Mouse (Mus musculus) heart, embryonic 15.5 days (tissue): ENCODE results near the gene Prkar2b. TPM values are rescaled to one million over a fixed set of nuclear protein-coding genes. Genes with fewer than 3 reads are reported as not detected.

Experiments used
- ATAC-seq: fragments of 200-750 bp; cut with Nextera tagmentation; replicated peaks from 2 replicates; pipeline ENCODE4 v1.8.0; 2017; ENCODE audit warnings: low read depth, moderate TSS enrichment; ENCODE audit not compliant: insufficient number of reproducible peaks, insufficient read depth, low FRiP score
- H3K27ac ChIP-seq: fragments of 300-500 bp; sonication (generic); 2 replicates; pipeline ENCODE4 v1.5.1; 2015; ENCODE audit warnings: mild to moderate bottlenecking, inconsistent platforms
- H3K27me3 ChIP-seq: fragments of 300-500 bp; sonication (generic); 2 replicates; pipeline ENCODE4 v1.6.1; 2015; ENCODE audit warnings: inconsistent platforms
- H3K36me3 ChIP-seq: fragments of 300-500 bp; sonication (generic); 2 replicates; pipeline ENCODE4 v1.6.1; 2015; ENCODE audit warnings: mild to moderate bottlenecking, inconsistent platforms
- H3K4me1 ChIP-seq: fragments of 300-500 bp; sonication (generic); replicated peaks from 2 replicates; pipeline ENCODE4 v1.6.1; 2015; ENCODE audit warnings: inconsistent platforms
- H3K4me2 ChIP-seq: fragments of 300-500 bp; sonication (generic); 2 replicates; pipeline ENCODE4 v1.6.1; 2015; ENCODE audit warnings: inconsistent platforms, mild to moderate bottlenecking, moderate library complexity
- H3K4me3 ChIP-seq: fragments of 300-500 bp; sonication (generic); 2 replicates; pipeline ENCODE4 v1.5.1; 2015; ENCODE audit warnings: mild to moderate bottlenecking, inconsistent platforms
- H3K9ac ChIP-seq: fragments of 300-500 bp; sonication (generic); 2 replicates; pipeline ENCODE4 v1.6.1; 2015; ENCODE audit warnings: mild to moderate bottlenecking, inconsistent platforms
- H3K9me3 ChIP-seq: fragments of 300-500 bp; sonication (generic); replicated peaks from 2 replicates; pipeline ENCODE4 v1.6.1; 2016; ENCODE audit warnings: inconsistent platforms
- WGBS: fragments of 180-500 bp; shearing (Covaris S2); methylation state at CpG from one replicate; pipeline ENCODE4 v1.1.7; 2015; ENCODE audit warnings: mixed read lengths; 5-methylcytosine and 5-hydroxymethylcytosine counted together
- polyA plus RNA-seq: library from polyadenylated mRNA; unstranded; fragments of >200 nt; fragmentation: Nextera tagmentation; extraction: Ambion mirVana; gene quantifications from 2 replicates; pipeline ENCODE4 v1.2.1, GENCODE M21; 2015

Prkar2b gene
- polyA plus RNA-seq, 1 experiment from 2014 or later = 10.2 TPM

DNA sequence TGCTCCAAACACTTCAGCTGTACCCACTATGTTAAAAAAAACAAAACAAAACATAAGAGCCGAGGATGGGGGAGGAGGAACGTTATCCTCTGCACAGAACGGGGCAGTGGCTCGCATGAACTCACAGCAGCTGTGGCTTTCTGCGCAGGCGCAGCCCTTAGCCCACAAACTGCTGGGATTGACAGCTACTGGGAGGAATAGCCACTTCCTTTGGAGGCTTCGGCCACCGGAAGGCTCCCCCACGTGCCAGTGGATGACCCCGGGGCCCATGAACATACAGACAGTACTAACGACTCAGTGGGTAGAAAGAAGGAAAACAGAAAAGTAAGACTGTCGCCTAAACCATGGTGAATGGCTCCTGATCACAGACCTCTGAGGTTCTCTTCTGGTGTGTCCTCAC lies 76.4 kb downstream of the Prkar2b start:
- Histone ChIP-seq H3K9me3 (no peaks in the 10 kb centered on the region), H3K4me2 (no peak overlapping the region), H3K27me3 (no peaks in the 10 kb centered on the region), H3K27ac (no peak overlapping the region), H3K4me1 (no peaks in the 10 kb centered on the region; the same call in 1 of the 2 replicates), H3K9ac (no peak overlapping the region), H3K4me3 (no peak overlapping the region), H3K36me3 (no peaks in the 10 kb centered on the region)
- ATAC-seq = no peak
- WGBS = 50% methylated on average over 12 of the region's 12 CpGs

DNA sequence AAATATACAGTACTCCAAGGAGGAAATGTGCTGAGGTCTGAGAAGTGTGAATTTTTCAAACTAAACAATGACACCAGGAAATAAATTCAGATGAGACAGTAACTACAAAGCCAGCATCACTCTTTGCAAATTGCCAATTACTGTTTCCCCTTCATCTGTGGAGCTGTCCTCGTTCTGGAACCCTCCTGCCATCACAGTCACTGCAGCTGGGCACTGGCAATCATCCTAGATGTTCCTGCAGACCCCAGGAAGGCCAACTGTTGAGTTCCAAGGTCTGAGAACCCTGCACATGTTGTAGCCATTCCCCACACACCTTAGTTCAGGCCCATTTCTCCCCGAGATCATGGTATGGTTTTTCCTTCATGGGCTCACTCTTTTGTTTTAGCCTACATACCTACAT lies 76.9 kb downstream of the Prkar2b start:
- no peak overlapping the region for H3K27ac ChIP-seq
- no peak overlapping the region for H3K9ac ChIP-seq
- H3K36me3 ChIP-seq = no peaks in the 10 kb centered on the region
- no peak overlapping the region for H3K4me2 ChIP-seq
- no peaks in the 10 kb centered on the region; the same call in 1 of the 2 replicates for H3K4me1 ChIP-seq
- H3K9me3 ChIP-seq = no peaks in the 10 kb centered on the region
- no peak for ATAC-seq
- whole genome bisulfite sequencing = 43% methylated on average over 2 of the region's 2 CpGs
- no peaks in the 10 kb centered on the region for H3K27me3 ChIP-seq
- no peak overlapping the region for H3K4me3 ChIP-seq

DNA sequence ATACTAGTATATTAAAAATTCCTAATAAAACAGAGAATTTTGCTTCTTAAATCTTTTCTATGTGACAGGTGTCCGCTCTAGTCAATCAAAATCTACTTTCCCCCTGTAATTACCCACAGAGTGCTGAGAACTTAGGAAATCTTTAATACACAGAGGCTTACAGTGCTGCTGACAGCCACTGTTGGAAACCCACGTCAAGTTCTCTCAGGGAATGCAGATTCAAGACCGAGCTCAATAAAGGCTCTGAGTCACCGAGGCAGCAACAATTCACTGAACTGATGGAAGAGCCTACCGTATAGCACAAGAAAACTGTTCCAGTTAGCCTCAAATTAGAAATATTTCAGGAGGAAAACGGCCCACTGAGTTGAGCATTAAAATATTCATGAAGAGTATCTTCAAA lies 77.3 kb downstream of the Prkar2b start:
- Histone ChIP-seq H3K27ac (no peak overlapping the region), H3K27me3 (no peaks in the 10 kb centered on the region), H3K36me3 (no peaks in the 10 kb centered on the region), H3K4me3 (no peak overlapping the region), H3K4me1 (no peaks in the 10 kb centered on the region; the same call in 1 of the 2 replicates), H3K4me2 (no peak overlapping the region), H3K9ac (no peak overlapping the region), H3K9me3 (no peaks in the 10 kb centered on the region)
- ATAC-seq = no peak
- WGBS = 67% methylated on average over 6 of the region's 6 CpGs

DNA sequence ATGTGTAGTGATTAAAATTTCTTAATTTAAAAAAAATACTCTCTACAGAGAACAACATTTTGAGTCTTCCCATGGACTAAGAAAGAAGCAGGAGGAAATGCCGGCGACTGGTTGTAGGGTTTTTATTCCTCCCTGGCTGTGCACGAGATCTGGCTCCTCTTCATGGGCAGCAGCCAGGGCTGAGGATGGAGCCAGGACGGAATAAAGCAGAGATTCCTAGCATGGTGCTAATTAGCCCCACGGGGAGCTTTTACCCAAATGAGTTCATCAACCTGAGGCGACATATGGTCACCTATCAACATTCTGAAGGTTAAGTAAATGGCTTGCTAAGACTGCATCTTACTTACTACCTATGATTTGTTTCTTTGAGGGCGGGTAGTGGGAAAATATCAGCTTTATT lies 77.9 kb downstream of the Prkar2b start:
- Histone ChIP-seq H3K36me3 (no peaks in the 10 kb centered on the region), H3K27me3 (no peaks in the 10 kb centered on the region), H3K9me3 (no peaks in the 10 kb centered on the region), H3K4me3 (no peak overlapping the region), H3K9ac (no peak overlapping the region), H3K4me2 (no peak overlapping the region), H3K27ac (no peak overlapping the region), H3K4me1 (no peaks in the 10 kb centered on the region; the same call in 1 of the 2 replicates)
- no peak for ATAC-seq
- WGBS = 61% methylated on average over 7 of the region's 7 CpGs

DNA sequence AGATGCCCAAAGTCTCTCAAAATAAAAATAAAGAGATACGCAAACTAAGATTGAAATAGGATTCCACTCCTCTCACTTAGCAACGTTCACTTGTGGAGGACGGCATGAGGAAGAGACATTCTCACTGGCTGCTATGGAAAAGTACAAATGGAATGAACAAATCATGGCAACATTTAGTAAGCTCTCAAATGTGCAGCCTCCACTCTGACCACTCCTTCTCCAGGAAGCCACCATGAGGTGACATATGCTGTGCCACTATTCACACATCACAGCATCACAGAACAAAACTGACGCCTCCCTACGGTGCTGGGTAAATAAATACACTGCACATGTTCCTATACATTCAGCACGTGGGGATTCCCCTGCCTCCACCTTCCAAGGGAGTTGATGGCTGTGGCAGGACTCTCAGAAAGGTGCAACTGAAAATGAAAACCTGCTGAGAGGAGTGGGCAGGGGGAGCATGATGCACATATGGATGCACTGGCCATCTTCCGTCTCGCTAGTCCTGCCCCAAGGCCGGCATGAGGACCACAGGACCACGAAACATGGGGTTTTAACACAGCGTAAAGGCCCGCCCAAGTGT lies 83.4 kb downstream of the Prkar2b start:
- Histone ChIP-seq H3K27ac (no peak overlapping the region), H3K9ac (no peak overlapping the region), H3K9me3 (no peaks in the 10 kb centered on the region), H3K27me3 (no peaks in the 10 kb centered on the region; the same call in 1 of the 2 replicates), H3K4me2 (no peak overlapping the region), H3K36me3 (no peaks in the 10 kb centered on the region), H3K4me1 (peaks cover 10% of the 10 kb centered on the region), H3K4me3 (no peak overlapping the region)
- 71% methylated on average over 12 of the region's 12 CpGs for WGBS
- no peak for ATAC-seq

DNA sequence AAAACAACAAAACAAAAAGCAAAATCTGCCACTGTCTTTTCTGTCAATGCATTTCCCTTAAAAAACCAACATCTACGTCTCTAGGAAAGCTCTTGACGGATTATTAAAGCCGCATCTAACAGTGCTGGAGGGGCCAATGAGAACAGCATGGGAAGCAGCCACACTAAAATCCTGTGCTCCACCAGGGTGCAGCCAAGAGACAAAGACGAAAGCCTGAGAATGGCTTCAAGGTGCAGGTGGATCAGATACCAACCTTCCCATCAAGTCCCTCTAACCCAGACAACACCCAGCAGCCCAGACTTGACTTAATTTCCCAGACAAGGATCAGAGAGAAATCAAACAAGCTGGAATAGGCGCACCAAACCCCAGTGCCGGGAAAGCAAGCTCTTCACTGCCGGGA lies 84.6 kb downstream of the Prkar2b start:
- Histone ChIP-seq H3K36me3 (no peaks in the 10 kb centered on the region), H3K4me2 (no peak overlapping the region), H3K9ac (no peak overlapping the region), H3K4me3 (no peak overlapping the region), H3K4me1 (peaks cover 10% of the 10 kb centered on the region), H3K27ac (no peak overlapping the region), H3K27me3 (no peaks in the 10 kb centered on the region; the same call in 1 of the 2 replicates), H3K9me3 (no peaks in the 10 kb centered on the region)
- no peak for ATAC-seq
- 56% methylated on average over 7 of the region's 7 CpGs for WGBS

DNA sequence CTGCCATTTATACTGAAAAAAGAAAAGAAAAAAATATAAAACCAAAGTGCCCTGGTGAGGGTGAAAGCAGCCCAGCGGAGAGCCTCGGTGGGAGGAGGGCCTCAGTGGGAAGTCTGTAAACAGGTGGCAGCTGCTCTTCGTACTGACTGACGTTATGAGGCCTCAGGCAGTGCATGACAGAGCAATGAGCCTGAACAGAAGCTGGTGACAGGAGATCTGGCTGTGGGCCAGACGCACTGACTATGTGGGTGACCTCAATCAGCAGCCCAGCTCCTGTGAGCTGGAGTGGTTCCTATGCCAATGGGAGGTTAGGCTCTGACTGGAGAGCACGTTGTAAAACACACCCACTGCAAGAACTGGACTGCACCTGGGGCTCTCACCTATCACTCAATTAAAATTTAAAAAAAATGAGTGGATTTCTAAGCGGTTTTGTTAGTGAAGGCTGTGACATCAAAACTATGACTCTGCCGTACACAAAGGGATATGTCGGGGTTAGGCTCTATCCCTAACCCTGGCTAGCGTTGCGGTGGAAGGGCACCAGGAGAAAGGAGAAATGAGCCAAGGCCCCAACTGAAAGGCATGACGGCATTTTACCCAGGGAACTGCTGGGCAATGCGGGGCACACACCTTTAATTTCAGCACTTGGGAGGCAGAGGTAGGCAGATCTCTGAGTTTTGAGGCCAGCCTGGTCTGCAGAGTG lies 87.5 kb downstream of the Prkar2b start:
- H3K27me3 ChIP-seq = no peaks in the 10 kb centered on the region; the same call in 1 of the 2 replicates
- H3K4me2 ChIP-seq = peak overlapping the region; percentile 39
- no peaks in the 10 kb centered on the region for H3K36me3 ChIP-seq
- peak overlapping the region; percentile 74 for H3K27ac ChIP-seq
- no peak overlapping the region for H3K9ac ChIP-seq
- peak; percentile 98 for ATAC-seq
- peaks cover 16% of the 10 kb centered on the region for H3K4me1 ChIP-seq
- H3K4me3 ChIP-seq = no peak overlapping the region
- H3K9me3 ChIP-seq = no peaks in the 10 kb centered on the region
- 39% methylated on average over 13 of the region's 13 CpGs for WGBS

DNA sequence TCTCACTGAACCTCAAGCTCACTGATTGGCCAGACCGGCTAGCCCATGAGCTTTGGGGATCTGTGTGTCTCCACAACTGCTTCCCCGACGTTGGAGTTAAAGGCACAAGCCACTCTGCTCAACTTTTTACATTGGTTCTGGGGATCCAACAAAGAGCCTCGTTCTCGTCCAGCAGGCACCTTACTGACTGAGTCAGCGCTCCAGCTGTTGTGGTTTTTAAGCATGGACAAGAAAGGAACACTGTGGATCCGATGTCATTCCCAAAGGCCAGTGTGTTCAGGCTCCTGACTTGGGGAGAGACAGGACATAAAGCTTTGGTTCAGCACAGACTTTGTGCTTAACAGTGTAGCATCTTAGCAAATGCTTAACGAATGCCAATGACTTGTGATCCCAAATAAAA lies 89.5 kb downstream of the Prkar2b start:
- peaks cover 19% of the 10 kb centered on the region for H3K4me1 ChIP-seq
- ATAC-seq = no peak
- no peak overlapping the region for H3K4me2 ChIP-seq
- H3K27me3 ChIP-seq = no peaks in the 10 kb centered on the region
- H3K4me3 ChIP-seq = no peak overlapping the region
- WGBS = 88% methylated on average over 8 of the region's 8 CpGs
- no peak overlapping the region for H3K27ac ChIP-seq
- no peak overlapping the region for H3K9ac ChIP-seq
- no peaks in the 10 kb centered on the region for H3K9me3 ChIP-seq
- H3K36me3 ChIP-seq = no peaks in the 10 kb centered on the region

DNA sequence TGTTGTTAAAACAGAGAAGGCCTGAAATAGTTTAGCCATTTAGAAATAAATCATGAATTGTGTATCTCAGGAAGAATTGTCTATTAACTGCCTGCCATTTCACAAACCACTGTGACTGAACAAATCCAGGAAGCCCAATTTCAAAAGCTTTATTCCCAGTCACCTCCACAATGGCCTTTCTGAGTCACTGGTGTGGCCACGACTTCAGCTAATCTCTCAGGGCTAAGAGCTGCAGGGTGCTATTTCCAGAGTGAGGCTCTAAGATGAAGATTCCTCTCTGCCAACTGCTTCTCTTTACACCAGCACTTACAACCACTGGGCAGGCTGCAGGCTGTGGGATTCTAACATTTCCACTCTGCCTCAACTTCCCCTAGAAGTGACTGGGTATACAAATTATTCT lies 92.0 kb downstream of the Prkar2b start:
- WGBS = 32% methylated on average over 1 of the region's 1 CpGs
- Histone ChIP-seq H3K4me3 (no peak overlapping the region), H3K9me3 (no peaks in the 10 kb centered on the region), H3K9ac (no peak overlapping the region), H3K4me1 (peaks cover 19% of the 10 kb centered on the region), H3K4me2 (no peak overlapping the region), H3K27me3 (no peaks in the 10 kb centered on the region), H3K36me3 (no peaks in the 10 kb centered on the region), H3K27ac (peak overlapping the region; percentile 50; the same call in 1 of the 2 replicates)
- no peak for ATAC-seq

DNA sequence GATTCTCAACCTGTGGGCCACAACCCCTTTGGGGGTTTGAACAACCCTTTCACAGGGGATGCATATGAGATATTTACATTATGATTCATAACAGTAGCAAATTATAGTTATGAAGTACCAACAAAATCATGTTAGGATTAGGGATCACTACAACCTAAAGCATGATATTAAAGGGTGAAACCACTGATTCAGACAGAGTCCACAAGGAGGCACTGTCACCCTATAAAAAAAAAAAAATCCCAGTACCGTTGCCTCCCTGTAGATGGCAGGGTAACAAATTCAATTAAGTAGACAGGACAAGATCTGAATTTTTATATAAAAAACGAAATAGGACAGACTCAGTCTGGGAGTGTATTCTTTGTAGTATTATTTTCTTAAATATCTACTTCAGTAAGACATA lies 93.6 kb downstream of the Prkar2b start:
- no peak for ATAC-seq
- Histone ChIP-seq H3K4me2 (no peak overlapping the region), H3K27ac (no peak overlapping the region), H3K27me3 (no peaks in the 10 kb centered on the region), H3K9me3 (no peaks in the 10 kb centered on the region), H3K4me3 (no peak overlapping the region), H3K36me3 (no peaks in the 10 kb centered on the region), H3K9ac (no peak overlapping the region), H3K4me1 (peaks cover 9% of the 10 kb centered on the region)
- WGBS = 2% methylated on average over 2 of the region's 2 CpGs

DNA sequence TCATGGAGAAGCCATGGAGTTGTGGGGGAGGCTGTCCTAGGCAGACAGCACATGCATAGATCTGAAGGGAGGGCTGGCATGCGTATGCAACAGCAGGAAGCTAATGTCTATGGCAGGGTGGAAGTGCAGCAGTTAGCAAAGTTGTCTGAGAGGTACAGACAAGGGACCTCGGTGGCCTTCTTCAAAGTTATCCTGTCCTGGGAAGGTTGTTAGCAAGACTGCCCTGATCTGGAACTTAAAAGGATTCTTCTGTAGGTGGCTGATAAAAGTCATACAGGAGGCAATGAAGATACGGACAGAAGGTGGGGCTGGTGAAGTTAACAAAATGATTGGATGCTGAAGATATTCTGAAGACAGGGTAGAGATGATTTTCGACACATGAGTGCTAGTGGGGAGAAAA lies 94.7 kb downstream of the Prkar2b start:
- peaks cover 9% of the 10 kb centered on the region for H3K4me1 ChIP-seq
- H3K27me3 ChIP-seq = no peaks in the 10 kb centered on the region
- 74% methylated on average over 4 of the region's 4 CpGs for WGBS
- H3K4me2 ChIP-seq = no peak overlapping the region
- no peak overlapping the region for H3K27ac ChIP-seq
- H3K9ac ChIP-seq = no peak overlapping the region
- no peak for ATAC-seq
- H3K4me3 ChIP-seq = no peak overlapping the region
- no peaks in the 10 kb centered on the region for H3K9me3 ChIP-seq
- no peaks in the 10 kb centered on the region for H3K36me3 ChIP-seq
